Mouse (Mus musculus) forebrain, embryonic 14.5 days (tissue): ENCODE data around the gene Armh3. TPM values are rescaled to one million over a fixed set of nuclear protein-coding genes. Genes with fewer than 3 reads are reported as not detected.

Experiments used
- ATAC-seq: fragments of 200-750 bp; cut with Nextera tagmentation; 2 replicates; pipeline ENCODE4 v1.8.0; 2017; ENCODE audit warnings: mild to moderate bottlenecking, moderate library complexity
- DNase-seq: peaks from one replicate; pipeline ENCODE4 v3.0.0-alpha.2; 2015; ENCODE audit warnings: low spot score
- H3K27ac ChIP-seq: fragments of 300-500 bp; sonication (generic); 2 replicates; pipeline ENCODE4 v1.5.1; 2014; ENCODE audit warnings: low read depth, mild to moderate bottlenecking, control low read depth, low read length, moderate library complexity
- H3K27me3 ChIP-seq: fragments of 300-500 bp; sonication (generic); replicated peaks from 2 replicates; pipeline ENCODE4 v1.6.1; 2014; ENCODE audit warnings: low read length, control low read depth, mixed read lengths; ENCODE audit not compliant: control insufficient read depth, insufficient read depth
- H3K36me3 ChIP-seq: fragments of 300-500 bp; sonication (generic); 2 replicates; pipeline ENCODE4 v1.6.1; 2014; ENCODE audit warnings: low read length, control low read depth; ENCODE audit not compliant: control insufficient read depth, insufficient read depth
- H3K4me1 ChIP-seq: fragments of 300-500 bp; sonication (generic); 2 replicates; pipeline ENCODE4 v1.6.1; 2014; ENCODE audit warnings: antibody characterized with exemption, low read length, control low read depth; ENCODE audit not compliant: control insufficient read depth, insufficient read depth
- H3K4me2 ChIP-seq: fragments of 300-500 bp; sonication (generic); 2 replicates; pipeline ENCODE4 v1.6.1; 2014; ENCODE audit warnings: mild to moderate bottlenecking, control low read depth, low read length
- H3K4me3 ChIP-seq: fragments of 300-500 bp; sonication (generic); 2 replicates; pipeline ENCODE4 v1.5.1; 2014; ENCODE audit warnings: low read depth, low read length, control low read depth
- H3K9ac ChIP-seq: fragments of 300-500 bp; sonication (generic); 2 replicates; pipeline ENCODE4 v1.6.1; 2014; ENCODE audit warnings: mild to moderate bottlenecking, low read length, control low read depth, moderate library complexity
- H3K9me3 ChIP-seq: fragments of 300-500 bp; sonication (generic); replicated peaks from 2 replicates; pipeline ENCODE4 v1.6.1; 2016; ENCODE audit warnings: low read length, control low read depth, mixed read lengths; ENCODE audit not compliant: control insufficient read depth
- WGBS: fragments of 180-500 bp; shearing (Covaris S2); extraction: QIAGEN DNeasy Blood & Tissue Kit; methylation state at CpG from one replicate; pipeline ENCODE4 v1.1.7; 2014; 5-methylcytosine and 5-hydroxymethylcytosine counted together
- polyA plus RNA-seq: library from polyadenylated mRNA; unstranded; fragments of >200 nt; fragmentation: Nextera tagmentation; extraction: Ambion mirVana; gene quantifications from 2 replicates; pipeline ENCODE4 v1.2.1, GENCODE M21; 2014

The Armh3 gene
- polyA plus RNA-seq, result 17.0 and 19.4 TPM in 2 replicates

- Histone ChIP-seq H3K27ac (peak within 1 kb of the TSS; percentile 92), H3K27me3 (no peaks in the 10 kb centered on the region), H3K4me3 (peak within 1 kb of the TSS; percentile 82), H3K9me3 (no peaks in the 10 kb centered on the region), H3K4me1 (peaks cover 4% of the 10 kb centered on the region; the same call in 1 of the 2 replicates), H3K4me2 (peak within 1 kb of the TSS; percentile 72), H3K9ac (peak within 1 kb of the TSS; percentile 90), H3K36me3 (no peaks in the 10 kb centered on the region)
- DNase-seq, result peak; percentile 97
- ATAC-seq, result peak; percentile 95
- 1% methylated on average over 69 of the region's 76 CpGs for WGBS
Observed at GRCm38 (mm10) chr19:45997785-45998693, at the start of gene Armh3. Gene Armh3, minus strand, starts transcription at chr19:45998488.

DNA sequence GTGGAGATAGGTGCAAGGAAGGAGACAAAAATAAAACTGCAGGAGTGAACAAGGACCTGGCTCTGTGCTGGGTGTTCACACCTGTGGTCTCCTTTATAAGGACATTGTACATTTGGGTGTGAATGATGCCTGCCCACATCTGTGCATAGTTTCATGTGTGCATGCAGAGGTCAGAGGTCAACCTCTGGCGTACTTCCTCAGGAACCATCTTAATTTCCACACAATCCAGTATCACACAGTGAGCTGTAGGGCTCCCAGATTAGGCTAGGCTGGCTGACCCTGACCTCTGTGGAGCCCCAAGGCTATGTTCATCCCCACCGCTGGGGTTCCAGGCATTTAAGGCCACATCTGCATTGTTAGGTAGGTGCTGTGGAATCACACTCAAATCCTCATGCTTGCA is 49.1 kb upstream of the Armh3 start:
- WGBS, result 70% methylated on average over 2 of the region's 2 CpGs
- DNase-seq, result no peak

GRCm38 (mm10) chr19:46046621-46047025 is 48.3 kb upstream of the Armh3 start:
- ATAC-seq (no peak), DNase-seq (peak; percentile 47)
- Histone ChIP-seq H3K27me3 (no peaks in the 10 kb centered on the region), H3K4me3 (no peak overlapping the region), H3K27ac (no peak overlapping the region; the same call in 1 of the 2 replicates), H3K4me1 (peaks cover 30% of the 10 kb centered on the region), H3K9ac (no peak overlapping the region), H3K4me2 (peak overlapping the region; percentile 100; the same call in 1 of the 2 replicates), H3K9me3 (no peaks in the 10 kb centered on the region), H3K36me3 (no peaks in the 10 kb centered on the region)
- 6% methylated on average over 10 of the region's 10 CpGs for WGBS

More for the DNA sequence above, 49.1 kb upstream of the Armh3 start:
- H3K4me1 ChIP-seq, result peaks cover 27% of the 10 kb centered on the region
- ATAC-seq, result no peak
- H3K9me3 ChIP-seq, result no peaks in the 10 kb centered on the region
- no peak overlapping the region for H3K4me2 ChIP-seq
- no peaks in the 10 kb centered on the region for H3K36me3 ChIP-seq
- H3K27me3 ChIP-seq, result no peaks in the 10 kb centered on the region
- no peak overlapping the region for H3K4me3 ChIP-seq
- H3K27ac ChIP-seq, result no peak overlapping the region
- no peak overlapping the region for H3K9ac ChIP-seq

DNA sequence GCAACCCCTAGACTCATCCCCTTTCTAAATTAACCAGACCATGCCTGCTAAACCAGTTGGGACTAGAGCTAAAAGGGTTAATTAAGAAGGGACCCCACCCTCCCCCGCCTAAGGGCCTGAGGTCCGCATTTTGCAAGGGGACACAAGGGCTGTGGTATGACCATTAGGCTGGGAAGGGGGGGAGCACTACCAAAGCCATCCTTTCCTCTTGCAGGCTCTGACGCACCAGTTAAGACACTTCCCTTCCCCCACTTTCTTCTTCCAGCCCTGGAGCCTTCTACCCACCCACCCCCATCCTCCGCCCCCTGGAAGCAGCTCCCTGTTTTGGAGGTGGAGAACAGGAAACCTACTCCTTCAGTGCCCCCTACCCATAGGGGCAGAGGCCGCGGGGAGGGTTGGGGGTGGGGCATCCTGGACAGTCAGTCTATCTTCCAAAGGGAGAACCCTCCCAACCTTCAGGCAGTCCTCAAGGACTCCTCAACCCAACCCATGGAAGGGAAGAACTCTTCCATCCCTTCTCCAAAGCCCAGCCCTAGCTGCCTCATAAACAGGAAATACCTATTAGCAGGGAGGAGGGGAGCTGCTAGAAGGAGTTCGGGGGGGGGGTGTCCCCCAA is 47.5 kb upstream of the Armh3 start:
- H3K4me3 ChIP-seq, result peak overlapping the region; percentile 94
- H3K9me3 ChIP-seq, result no peaks in the 10 kb centered on the region
- H3K36me3 ChIP-seq, result no peaks in the 10 kb centered on the region
- ATAC-seq (peak; percentile 14; the same call in 1 of the 2 replicates), DNase-seq (peak; percentile 84)
- no peaks in the 10 kb centered on the region for H3K27me3 ChIP-seq
- H3K4me1 ChIP-seq, result peaks cover 39% of the 10 kb centered on the region
- peak overlapping the region; percentile 100 for H3K4me2 ChIP-seq
- WGBS, result 3% methylated on average over 7 of the region's 7 CpGs
- peak overlapping the region; percentile 99 for H3K9ac ChIP-seq
- H3K27ac ChIP-seq, result peak overlapping the region; percentile 100

GRCm38 (mm10) chr19:46044993-46045695 is 46.9 kb upstream of the Armh3 start, which contains the start of gene Ldb1:
Gene Ldb1, minus strand, starts transcription at chr19:46045214.
- H3K27me3 ChIP-seq, result no peaks in the 10 kb centered on the region
- H3K4me1 ChIP-seq, result peaks cover 45% of the 10 kb centered on the region
- peak within 1 kb of the TSS; percentile 99 for H3K9ac ChIP-seq
- no peaks in the 10 kb centered on the region for H3K36me3 ChIP-seq
- ATAC-seq, result peak; percentile 60
- H3K4me2 ChIP-seq, result peak within 1 kb of the TSS; percentile 100
- H3K9me3 ChIP-seq, result no peaks in the 10 kb centered on the region
- under 1% methylated on average over 80 of the region's 84 CpGs for WGBS
- DNase-seq, result peak; percentile 89
- peak within 1 kb of the TSS; percentile 94 for H3K4me3 ChIP-seq
- H3K27ac ChIP-seq, result peak within 1 kb of the TSS; percentile 100

DNA sequence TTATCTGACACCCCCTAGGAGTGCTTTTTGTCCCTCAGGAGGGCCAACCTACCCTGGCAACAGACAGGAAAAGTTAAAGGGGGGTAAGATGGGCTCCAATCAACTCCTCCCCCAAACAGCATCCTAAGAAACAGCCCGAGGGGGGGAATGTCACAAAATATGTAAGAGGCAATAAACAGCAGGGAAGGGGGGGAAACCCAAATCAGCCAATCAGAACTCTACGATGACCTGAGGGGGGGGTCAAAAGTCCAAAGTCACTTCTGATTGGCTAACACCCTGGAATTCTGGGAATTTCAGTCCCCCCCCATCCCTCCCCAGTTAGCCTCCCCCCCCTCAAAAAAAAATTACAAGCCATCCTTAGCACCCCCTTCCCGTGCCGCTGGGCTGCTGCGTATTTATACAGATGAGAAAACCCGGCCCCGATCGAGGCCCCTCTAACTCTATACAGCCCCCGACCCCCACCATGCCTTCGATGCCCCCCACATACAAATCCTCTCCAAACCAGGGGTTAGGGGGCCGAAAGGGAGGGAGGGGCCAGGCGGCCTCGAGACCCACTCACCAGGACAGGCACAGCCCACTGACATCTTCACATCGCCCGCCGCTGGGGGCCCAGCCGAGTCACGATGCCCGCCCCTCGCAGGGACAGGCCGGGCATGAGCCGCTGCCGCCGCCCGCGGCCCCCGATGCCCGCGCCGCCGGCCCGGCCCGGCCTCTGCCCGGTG is 46.1 kb upstream of the Armh3 start, which contains the start of gene Pprc1:
Gene Pprc1 (plus strand): TSS at position 616 of the 722 bp plus-strand sequence.
- Histone ChIP-seq H3K9me3 (no peaks in the 10 kb centered on the region), H3K27ac (peak within 1 kb of the TSS; percentile 100), H3K4me2 (peak within 1 kb of the TSS; percentile 100), H3K36me3 (no peaks in the 10 kb centered on the region), H3K4me1 (peaks cover 49% of the 10 kb centered on the region), H3K9ac (peak within 1 kb of the TSS; percentile 99), H3K4me3 (peak within 1 kb of the TSS; percentile 94), H3K27me3 (no peaks in the 10 kb centered on the region)
- under 1% methylated on average over 34 of the region's 34 CpGs for WGBS
- ATAC-seq, result no peak
- DNase-seq, result peak; percentile 63

GRCm38 (mm10) chr19:46043380-46043779 is 45.1 kb upstream of the Armh3 start:
- Histone ChIP-seq H3K9me3 (no peaks in the 10 kb centered on the region), H3K36me3 (no peaks in the 10 kb centered on the region), H3K4me1 (peaks cover 49% of the 10 kb centered on the region), H3K27ac (peak overlapping the region; percentile 100), H3K9ac (peak overlapping the region; percentile 99), H3K27me3 (no peaks in the 10 kb centered on the region), H3K4me3 (peak overlapping the region; percentile 94), H3K4me2 (peak overlapping the region; percentile 100)
- ATAC-seq (no peak), DNase-seq (peak; percentile 53)
- WGBS, result 38% methylated on average over 7 of the region's 7 CpGs

- H3K36me3 ChIP-seq, result no peaks in the 10 kb centered on the region
- peak overlapping the region; percentile 68 for H3K9ac ChIP-seq
- H3K9me3 ChIP-seq, result no peaks in the 10 kb centered on the region
- peak overlapping the region; percentile 94 for H3K4me3 ChIP-seq
- H3K27ac ChIP-seq, result peak overlapping the region; percentile 100
- ATAC-seq, result peak; percentile 58
- 5% methylated on average over 6 of the region's 6 CpGs for WGBS
- H3K27me3 ChIP-seq, result no peaks in the 10 kb centered on the region
- H3K4me2 ChIP-seq, result peak overlapping the region; percentile 100
- peak; percentile 84 for DNase-seq
- peaks cover 49% of the 10 kb centered on the region for H3K4me1 ChIP-seq
Observed at GRCm38 (mm10) chr19:46042476-46043011, 44.3 kb upstream of the Armh3 start.
